Mouse (Mus musculus): ENCODE data around the gene Suox. TPM values are rescaled to one million over a fixed set of nuclear protein-coding genes. Genes with fewer than 3 reads are reported as not detected.

Suox gene
- polyA plus RNA-seq, 1 experiment from 2014 or later = 12.3 TPM

GRCm38 (mm10) chr10:128703895-128704294 lies 30.0 kb upstream of the Suox start, which contains the start of gene Pmel:
Pmel (plus strand) TSS chr10:128704195.
- Histone ChIP-seq H3K9me3 (ENCODE audit: low read length) (no peaks in the 10 kb centered on the region), H3K9ac (replicated peaks; ENCODE audit: low read depth) (peak within 1 kb of the TSS; percentile 54), H3K27ac (ENCODE audit: low read length) (peak within 1 kb of the TSS; percentile 91), H3K4me3 (ENCODE audit: low read depth, low read length) (peak within 1 kb of the TSS; percentile 56), H3K4me1 (ENCODE audit: insufficient read depth, low read depth, low read length) (no peaks in the 10 kb centered on the region), H3K36me3 (ENCODE audit: insufficient read depth, low read length) (peaks cover 13% of the 10 kb centered on the region; the same call in 1 of the 2 replicates), H3K27me3 (replicated peaks; ENCODE audit: insufficient read depth, low read length) (no peaks in the 10 kb centered on the region), H3K4me2 (replicated peaks; ENCODE audit: low read depth, low read length) (peak within 1 kb of the TSS; percentile 76)
- WGBS = 10% methylated on average over 4 of the region's 4 CpGs
- ATAC-seq (no peak), DNase-seq (ENCODE audit: low spot score) (peak; percentile 14)
- TF ChIP-seq CTCF (IDR thresholded peaks at IDR 0.05) (no peak), EP300 (IDR thresholded peaks at IDR 0.05) (no peak)

- H3K27ac ChIP-seq (ENCODE audit: low read length) = no peak overlapping the region
- WGBS = 69% methylated on average over 6 of the region's 6 CpGs
- no peaks in the 10 kb centered on the region for H3K4me1 ChIP-seq (ENCODE audit: insufficient read depth, low read depth, low read length)
- H3K36me3 ChIP-seq (ENCODE audit: insufficient read depth, low read length) = peaks cover 13% of the 10 kb centered on the region; the same call in 1 of the 2 replicates
- H3K9me3 ChIP-seq (ENCODE audit: low read length) = no peaks in the 10 kb centered on the region
- H3K9ac ChIP-seq (replicated peaks; ENCODE audit: low read depth) = no peak overlapping the region
- ATAC-seq (no peak), DNase-seq (ENCODE audit: low spot score) (no peak)
- no peak overlapping the region for H3K4me3 ChIP-seq (ENCODE audit: low read depth, low read length)
- TF ChIP-seq CTCF (IDR thresholded peaks at IDR 0.05) (no peak), EP300 (IDR thresholded peaks at IDR 0.05) (no peak)
- H3K4me2 ChIP-seq (replicated peaks; ENCODE audit: low read depth, low read length) = no peak overlapping the region
- no peaks in the 10 kb centered on the region for H3K27me3 ChIP-seq (replicated peaks; ENCODE audit: insufficient read depth, low read length)
Measured at GRCm38 (mm10) chr10:128702328-128703007, 28.6 kb upstream of the Suox start.

DNA sequence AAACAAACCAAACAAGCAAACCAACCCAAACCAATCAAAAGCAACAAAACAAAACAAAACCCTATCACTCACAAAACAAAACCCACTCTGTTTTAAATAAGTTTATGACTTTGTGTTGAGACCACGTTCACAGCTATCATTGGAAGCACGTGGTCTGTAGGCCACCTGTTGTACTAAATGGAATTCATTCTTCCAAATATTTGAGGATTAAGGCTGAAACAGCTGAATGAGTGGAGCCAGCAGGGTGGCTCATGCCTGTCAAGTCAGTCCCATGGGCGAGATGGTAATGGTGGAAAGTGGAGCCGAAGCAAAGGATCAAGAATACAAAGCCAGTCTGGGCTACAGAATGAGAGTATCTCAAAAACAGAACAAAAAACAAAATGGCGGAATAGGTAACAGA lies 26.8 kb upstream of the Suox start:
- Histone ChIP-seq H3K4me3 (ENCODE audit: low read depth, low read length) (no peak overlapping the region), H3K27me3 (replicated peaks; ENCODE audit: insufficient read depth, low read length) (no peaks in the 10 kb centered on the region), H3K9ac (replicated peaks; ENCODE audit: low read depth) (no peak overlapping the region), H3K4me2 (replicated peaks; ENCODE audit: low read depth, low read length) (no peak overlapping the region), H3K27ac (ENCODE audit: low read length) (no peak overlapping the region), H3K9me3 (ENCODE audit: low read length) (no peaks in the 10 kb centered on the region), H3K4me1 (ENCODE audit: insufficient read depth, low read depth, low read length) (no peaks in the 10 kb centered on the region), H3K36me3 (ENCODE audit: insufficient read depth, low read length) (peaks cover 13% of the 10 kb centered on the region; the same call in 1 of the 2 replicates)
- DNase-seq (ENCODE audit: low spot score) (no peak), ATAC-seq (no peak)
- 95% methylated on average over 5 of the region's 5 CpGs for WGBS
- TF ChIP-seq EP300 (IDR thresholded peaks at IDR 0.05) (no peak), CTCF (IDR thresholded peaks at IDR 0.05) (no peak)

DNA sequence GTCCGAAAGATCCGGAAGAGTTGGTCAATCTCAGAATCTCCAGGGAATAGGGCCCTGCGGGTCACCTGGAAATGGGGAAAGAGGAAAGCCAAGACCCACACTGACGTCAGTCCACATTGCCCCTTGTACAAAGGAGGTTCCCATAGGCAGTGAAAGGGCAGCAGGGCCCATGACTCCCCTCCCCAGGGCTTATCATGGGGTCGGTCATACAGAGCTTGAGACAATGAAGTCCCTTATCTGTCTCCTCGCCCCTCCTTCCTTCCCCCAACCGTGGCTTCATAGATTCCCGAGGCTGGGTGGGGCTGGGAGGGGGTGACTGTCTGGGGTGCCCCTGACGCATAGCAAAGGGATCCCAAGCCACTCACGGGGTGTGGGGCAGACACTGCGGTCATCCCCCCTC lies 25.7 kb upstream of the Suox start:
- Histone ChIP-seq H3K4me1 (ENCODE audit: insufficient read depth, low read depth, low read length) (0 out of 2 replicates have a peak, but pooled peaks cover under 1% of the 10 kb centered on the region), H3K9ac (replicated peaks; ENCODE audit: low read depth) (no peak overlapping the region), H3K4me3 (ENCODE audit: low read depth, low read length) (no peak overlapping the region), H3K4me2 (replicated peaks; ENCODE audit: low read depth, low read length) (no peak overlapping the region), H3K27me3 (replicated peaks; ENCODE audit: insufficient read depth, low read length) (no peaks in the 10 kb centered on the region), H3K9me3 (ENCODE audit: low read length) (no peaks in the 10 kb centered on the region), H3K27ac (ENCODE audit: low read length) (no peak overlapping the region), H3K36me3 (ENCODE audit: insufficient read depth, low read length) (peaks cover 13% of the 10 kb centered on the region; the same call in 1 of the 2 replicates)
- TF ChIP-seq CTCF (IDR thresholded peaks at IDR 0.05) = no peak
- no peak for TF ChIP-seq EP300 (IDR thresholded peaks at IDR 0.05)
- 66% methylated on average over 11 of the region's 11 CpGs for WGBS
- ATAC-seq (no peak), DNase-seq (ENCODE audit: low spot score) (no peak)

- ATAC-seq (no peak), DNase-seq (ENCODE audit: low spot score) (no peak)
- no peaks in the 10 kb centered on the region for H3K9me3 ChIP-seq (ENCODE audit: low read length)
- no peaks in the 10 kb centered on the region for H3K27me3 ChIP-seq (replicated peaks; ENCODE audit: insufficient read depth, low read length)
- H3K4me3 ChIP-seq (ENCODE audit: low read depth, low read length) = no peak overlapping the region
- TF ChIP-seq CTCF (IDR thresholded peaks at IDR 0.05) (no peak), EP300 (IDR thresholded peaks at IDR 0.05) (no peak)
- H3K4me2 ChIP-seq (replicated peaks; ENCODE audit: low read depth, low read length) = no peak overlapping the region
- no peak overlapping the region for H3K9ac ChIP-seq (replicated peaks; ENCODE audit: low read depth)
- H3K4me1 ChIP-seq (ENCODE audit: insufficient read depth, low read depth, low read length) = 0 out of 2 replicates have a peak, but pooled peaks cover 4% of the 10 kb centered on the region
- no peak overlapping the region for H3K27ac ChIP-seq (ENCODE audit: low read length)
- 74% methylated on average over 5 of the region's 5 CpGs for WGBS
- peaks cover 13% of the 10 kb centered on the region; the same call in 1 of the 2 replicates for H3K36me3 ChIP-seq (ENCODE audit: insufficient read depth, low read length)
Measured at GRCm38 (mm10) chr10:128699006-128699405, 25.1 kb upstream of the Suox start.

GRCm38 (mm10) chr10:128697072-128697725 lies 23.3 kb upstream of the Suox start:
- Histone ChIP-seq H3K9ac (replicated peaks; ENCODE audit: low read depth) (no peak overlapping the region), H3K4me2 (replicated peaks; ENCODE audit: low read depth, low read length) (peak overlapping the region; percentile 56), H3K27me3 (replicated peaks; ENCODE audit: insufficient read depth, low read length) (no peaks in the 10 kb centered on the region), H3K27ac (ENCODE audit: low read length) (peak overlapping the region; percentile 76), H3K4me3 (ENCODE audit: low read depth, low read length) (no peak overlapping the region), H3K36me3 (ENCODE audit: insufficient read depth, low read length) (peaks cover 13% of the 10 kb centered on the region; the same call in 1 of the 2 replicates), H3K9me3 (ENCODE audit: low read length) (no peaks in the 10 kb centered on the region), H3K4me1 (ENCODE audit: insufficient read depth, low read depth, low read length) (0 out of 2 replicates have a peak, but pooled peaks cover 4% of the 10 kb centered on the region)
- TF ChIP-seq CTCF (IDR thresholded peaks at IDR 0.05) (peak; percentile 27; the same call in 1 of the 2 replicates), EP300 (IDR thresholded peaks at IDR 0.05) (no peak)
- ATAC-seq = no peak
- peak; percentile 36 for DNase-seq (ENCODE audit: low spot score)
- 73% methylated on average over 6 of the region's 6 CpGs for WGBS

Measured in lung, postnatal 0 days (tissue).